Mouse (Mus musculus) erythroblast, embryonic 14.5 days (primary cell): Measurements from ENCODE around the gene Tdrd3.

ENCODE experiments used
- GATA1 ChIP-seq: IDR thresholded peaks from 2 replicates; pipeline ENCODE4 v1.6.1; 2012; ENCODE audit warnings: low read length, inconsistent platforms, mixed read lengths
- TAL1 ChIP-seq: IDR thresholded peaks from 3 replicates; pipeline ENCODE4 v1.6.1; 2012; ENCODE audit warnings: low read length, inconsistent platforms, mixed read lengths

DNA sequence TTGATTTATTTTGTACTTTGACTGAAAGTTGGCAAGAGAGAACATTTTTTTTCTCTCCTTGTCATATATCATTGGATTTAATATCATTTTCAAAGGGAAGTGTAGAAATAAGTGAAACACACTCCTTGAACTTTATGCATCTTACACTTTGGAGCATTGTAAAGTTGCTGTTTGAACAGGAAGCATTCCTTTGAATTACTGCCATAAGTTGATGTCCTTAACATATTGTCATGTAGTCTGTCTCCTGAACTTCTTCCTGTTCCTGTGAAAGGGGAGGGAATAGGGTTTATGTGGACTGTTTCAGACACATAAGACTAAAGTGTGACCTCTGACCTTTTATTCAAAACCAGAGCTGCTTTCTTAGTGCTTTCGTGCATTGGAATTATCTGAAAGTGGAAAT is 55.1 kb downstream of the Tdrd3 start:
- TF ChIP-seq TAL1 (no peak), GATA1 (no peak)
